Mouse (Mus musculus) forebrain, embryonic 12.5 days (tissue): Measurements from ENCODE around the gene Plpp3. TPM values are rescaled to one million over a fixed set of nuclear protein-coding genes. Genes with fewer than 3 reads are reported as not detected.

ENCODE experiments used
- ATAC-seq: fragments of 200-750 bp; cut with Nextera tagmentation; 2 replicates; pipeline ENCODE4 v1.8.0; 2017; ENCODE audit warnings: moderate TSS enrichment; ENCODE audit not compliant: low FRiP score
- H3K27ac ChIP-seq: fragments of 300-500 bp; sonication (generic); 2 replicates; pipeline ENCODE4 v1.5.1; 2016; ENCODE audit warnings: mild to moderate bottlenecking
- H3K27me3 ChIP-seq: fragments of 300-500 bp; sonication (generic); 2 replicates; pipeline ENCODE4 v1.6.1; 2016; ENCODE audit warnings: mild to moderate bottlenecking
- H3K36me3 ChIP-seq: fragments of 300-500 bp; sonication (generic); replicated peaks from 2 replicates; pipeline ENCODE4 v1.6.1; 2016; ENCODE audit warnings: mild to moderate bottlenecking
- H3K4me1 ChIP-seq: fragments of 300-500 bp; sonication (generic); 2 replicates; pipeline ENCODE4 v1.6.1; 2016
- H3K4me2 ChIP-seq: fragments of 300-500 bp; sonication (generic); 2 replicates; pipeline ENCODE4 v1.6.1; 2016; ENCODE audit warnings: mild to moderate bottlenecking, moderate library complexity
- H3K4me3 ChIP-seq: fragments of 300-500 bp; sonication (generic); replicated peaks from 2 replicates; pipeline ENCODE4 v1.5.1; 2016; ENCODE audit warnings: mild to moderate bottlenecking
- H3K9ac ChIP-seq: fragments of 300-500 bp; sonication (generic); 2 replicates; pipeline ENCODE4 v1.6.1; 2016; ENCODE audit warnings: mild to moderate bottlenecking
- H3K9me3 ChIP-seq: fragments of 300-500 bp; sonication (generic); 2 replicates; pipeline ENCODE4 v1.6.1; 2016
- WGBS: fragments of 180-500 bp; shearing (Covaris S2); methylation state at CpG from one replicate; pipeline ENCODE4 v1.1.7; 2016; 5-methylcytosine and 5-hydroxymethylcytosine counted together
- polyA plus RNA-seq: library from polyadenylated mRNA; unstranded; fragments of >200 nt; fragmentation: Nextera tagmentation; extraction: Ambion mirVana; gene quantifications from 2 replicates; pipeline ENCODE4 v1.2.1, GENCODE M21; 2016

Gene Plpp3
- polyA plus RNA-seq, 1 experiment from 2014 or later: 84.9 TPM

DNA sequence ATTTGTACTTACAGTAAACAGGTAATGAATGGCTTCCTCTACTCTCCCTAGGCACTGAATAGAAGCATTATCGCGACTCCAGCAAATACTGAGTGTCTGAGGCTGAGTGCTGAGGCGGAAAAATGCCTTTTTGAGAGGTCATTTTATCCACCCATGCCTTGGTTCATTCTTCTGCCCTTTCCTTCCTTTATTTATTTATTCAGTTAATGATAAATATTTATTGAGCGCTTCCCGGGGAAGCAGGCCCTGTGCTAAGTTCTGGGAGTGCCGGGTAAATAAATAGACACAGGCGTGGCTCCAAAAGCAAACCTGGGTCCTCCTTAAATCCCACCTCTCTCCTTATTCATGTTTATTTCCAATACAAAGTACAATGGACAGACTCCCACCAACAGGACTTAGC is 27.9 kb upstream of the Plpp3 start:
- Histone ChIP-seq H3K9me3 (no peaks in the 10 kb centered on the region), H3K36me3 (no peaks in the 10 kb centered on the region), H3K4me2 (no peak overlapping the region), H3K27ac (no peak overlapping the region), H3K4me1 (no peaks in the 10 kb centered on the region), H3K4me3 (no peak overlapping the region), H3K9ac (no peak overlapping the region), H3K27me3 (no peaks in the 10 kb centered on the region)
- 74% methylated on average over 7 of the region's 7 CpGs for WGBS
- ATAC-seq: no peak

DNA sequence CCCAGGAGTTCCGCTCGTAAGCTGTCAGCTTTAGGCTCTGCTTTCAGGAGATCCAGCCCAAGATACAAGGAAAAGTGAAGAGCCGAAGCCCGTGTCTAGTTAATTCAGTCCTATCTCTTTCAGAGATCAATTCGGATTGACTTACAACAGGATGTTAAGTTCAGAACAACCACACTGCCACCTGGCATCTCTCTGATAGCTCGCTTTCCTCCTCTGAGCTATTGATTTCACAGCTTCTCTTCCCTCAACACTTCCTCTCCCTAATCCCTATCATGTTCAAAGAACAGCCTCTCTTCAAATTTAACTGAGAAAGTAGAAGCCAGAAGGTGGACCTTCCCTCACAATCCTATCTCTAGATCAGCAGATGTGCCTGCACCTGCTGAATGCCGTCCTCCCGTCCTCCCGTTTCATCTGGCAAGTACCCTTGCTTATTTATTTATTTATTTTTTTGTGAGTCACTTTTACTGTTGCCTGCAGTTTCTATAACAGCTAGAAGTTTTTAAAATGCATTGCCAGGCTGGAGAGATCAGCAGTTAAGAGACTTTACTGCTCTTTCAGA is 25.3 kb upstream of the Plpp3 start:
- Histone ChIP-seq H3K9ac (no peak overlapping the region), H3K4me3 (no peak overlapping the region), H3K9me3 (no peaks in the 10 kb centered on the region), H3K4me1 (no peaks in the 10 kb centered on the region), H3K36me3 (no peaks in the 10 kb centered on the region), H3K27me3 (no peaks in the 10 kb centered on the region), H3K4me2 (no peak overlapping the region), H3K27ac (no peak overlapping the region)
- 84% methylated on average over 9 of the region's 9 CpGs for WGBS
- ATAC-seq: no peak

DNA sequence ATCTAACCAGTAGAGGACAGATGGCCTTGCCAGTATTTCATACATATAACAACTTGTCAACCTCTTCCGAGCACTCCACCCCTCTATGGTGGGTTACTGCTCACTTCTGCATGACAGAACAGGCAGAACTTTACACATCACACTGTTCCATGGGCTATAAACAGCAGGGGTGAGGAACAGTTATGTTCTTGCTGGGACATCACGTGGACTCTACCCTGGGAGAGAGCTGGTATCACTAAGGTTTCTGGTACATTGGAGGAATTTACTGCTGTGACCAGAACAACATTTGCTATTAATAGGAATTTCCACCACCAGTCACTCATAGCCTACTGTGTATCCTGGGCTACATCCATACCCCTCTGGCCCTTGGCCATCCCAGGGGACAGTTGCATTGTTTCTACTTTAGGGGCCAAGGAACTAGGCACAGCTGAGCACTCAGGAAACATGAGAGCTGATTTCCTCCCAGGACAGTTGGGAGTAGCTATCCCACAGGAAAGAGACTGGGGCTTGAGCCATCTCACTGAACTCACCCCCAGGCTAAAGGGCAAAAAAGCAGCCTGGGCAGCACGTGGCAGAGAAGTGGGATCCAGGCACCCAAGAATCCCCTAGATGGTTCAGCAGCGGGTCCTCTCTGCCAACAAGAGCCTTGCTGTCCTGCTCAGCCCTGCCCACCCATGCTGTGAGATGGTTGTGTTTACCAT is 23.6 kb upstream of the Plpp3 start:
- no peak overlapping the region for H3K27ac ChIP-seq

DNA sequence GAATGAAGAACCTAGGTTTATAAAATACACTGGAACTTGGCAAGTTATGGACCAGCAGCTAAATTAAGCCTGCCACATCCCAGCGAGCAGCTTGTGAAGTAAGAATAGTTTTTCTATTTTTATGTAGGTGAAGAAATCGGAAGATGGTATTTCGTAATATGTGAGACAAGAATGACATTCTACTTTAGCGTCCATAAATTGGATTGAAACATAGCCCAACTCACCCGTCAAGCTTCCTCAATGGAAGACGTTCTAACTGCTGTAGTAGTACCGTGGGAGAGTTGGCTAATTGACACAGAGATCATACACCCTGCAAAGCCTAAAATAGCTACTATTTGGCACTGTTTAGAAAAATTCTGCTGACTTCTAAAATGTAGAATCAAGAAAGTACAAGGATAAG is 7.7 kb upstream of the Plpp3 start:
- ATAC-seq: no peak
- Histone ChIP-seq H3K36me3 (no peaks in the 10 kb centered on the region), H3K9ac (no peak overlapping the region), H3K4me2 (no peak overlapping the region), H3K27me3 (no peaks in the 10 kb centered on the region), H3K4me3 (no peak overlapping the region), H3K9me3 (no peaks in the 10 kb centered on the region), H3K27ac (no peak overlapping the region), H3K4me1 (peaks cover 2% of the 10 kb centered on the region; the same call in 1 of the 2 replicates)
- 89% methylated on average over 7 of the region's 7 CpGs for WGBS

More for the DNA sequence above, 23.6 kb upstream of the Plpp3 start:
- ATAC-seq: no peak
- Histone ChIP-seq H3K27me3 (no peaks in the 10 kb centered on the region), H3K9ac (no peak overlapping the region), H3K4me3 (no peak overlapping the region), H3K4me1 (no peaks in the 10 kb centered on the region), H3K36me3 (no peaks in the 10 kb centered on the region), H3K4me2 (no peak overlapping the region), H3K9me3 (no peaks in the 10 kb centered on the region)
- WGBS: 85% methylated on average over 4 of the region's 4 CpGs

DNA sequence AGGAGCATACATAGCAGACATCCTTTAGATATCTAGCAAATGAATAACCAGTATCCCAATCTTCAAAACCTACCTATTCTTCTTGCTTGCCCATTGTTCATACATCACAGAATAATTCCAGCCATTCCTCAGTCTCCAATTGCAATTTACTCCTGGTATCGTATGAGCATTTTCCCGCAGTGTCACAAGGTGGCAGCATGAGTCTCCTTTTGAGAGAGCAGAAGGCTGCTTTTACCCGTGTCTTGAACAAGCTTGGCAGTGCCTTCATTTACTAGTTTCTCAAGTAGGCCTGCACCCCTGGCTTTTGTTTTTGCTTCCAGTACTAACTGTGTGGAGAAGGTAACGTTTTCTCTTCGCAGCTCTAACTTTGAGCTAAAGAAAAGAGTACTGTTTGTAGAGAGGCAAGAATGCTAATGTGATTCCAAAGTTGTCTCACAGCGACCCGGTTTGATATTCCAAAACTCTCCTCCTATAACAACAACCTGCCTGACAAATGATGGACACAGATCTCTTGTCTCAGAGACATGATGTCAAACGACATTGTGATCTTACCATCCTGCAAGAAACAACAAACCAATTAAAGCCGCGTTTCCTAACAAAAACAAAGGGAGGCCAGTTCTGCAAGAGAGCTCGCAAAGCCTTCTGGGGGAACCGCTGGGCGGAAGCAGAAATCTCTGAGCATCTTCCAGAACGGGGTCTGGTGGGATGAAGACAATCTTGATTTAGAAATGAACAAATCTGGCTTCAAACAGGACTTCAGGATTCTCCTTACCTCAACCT is 5.0 kb upstream of the Plpp3 start:
- Histone ChIP-seq H3K27me3 (no peaks in the 10 kb centered on the region), H3K9ac (no peak overlapping the region), H3K9me3 (no peaks in the 10 kb centered on the region), H3K4me3 (no peak overlapping the region), H3K36me3 (no peaks in the 10 kb centered on the region), H3K4me1 (peaks cover 2% of the 10 kb centered on the region; the same call in 1 of the 2 replicates), H3K27ac (no peak overlapping the region), H3K4me2 (no peak overlapping the region)
- peak; percentile 57; the same call in 1 of the 2 replicates for ATAC-seq
- WGBS: 42% methylated on average over 14 of the region's 14 CpGs

DNA sequence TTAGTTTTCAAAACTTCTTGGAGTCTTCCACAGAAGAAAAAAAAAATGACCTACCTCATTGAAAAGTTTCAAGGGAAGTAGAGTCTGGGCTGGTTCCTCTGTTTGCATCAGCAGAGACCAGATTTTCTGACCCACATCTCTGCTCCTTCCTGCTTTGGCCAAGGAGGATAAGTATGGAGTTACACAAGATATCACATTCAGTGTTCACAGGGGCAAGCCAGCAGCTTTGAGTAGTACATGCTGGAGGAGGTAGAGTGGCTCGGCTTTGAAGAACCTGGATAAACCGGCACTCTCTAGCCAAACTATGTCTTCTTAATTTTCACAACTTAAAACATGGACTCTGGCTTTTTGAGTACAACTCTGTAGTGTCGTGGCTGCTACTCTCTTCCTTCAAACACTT is 3.9 kb upstream of the Plpp3 start:
- 85% methylated on average over 3 of the region's 3 CpGs for WGBS
- ATAC-seq: no peak
- H3K4me1 ChIP-seq: peaks cover 2% of the 10 kb centered on the region; the same call in 1 of the 2 replicates

DNA sequence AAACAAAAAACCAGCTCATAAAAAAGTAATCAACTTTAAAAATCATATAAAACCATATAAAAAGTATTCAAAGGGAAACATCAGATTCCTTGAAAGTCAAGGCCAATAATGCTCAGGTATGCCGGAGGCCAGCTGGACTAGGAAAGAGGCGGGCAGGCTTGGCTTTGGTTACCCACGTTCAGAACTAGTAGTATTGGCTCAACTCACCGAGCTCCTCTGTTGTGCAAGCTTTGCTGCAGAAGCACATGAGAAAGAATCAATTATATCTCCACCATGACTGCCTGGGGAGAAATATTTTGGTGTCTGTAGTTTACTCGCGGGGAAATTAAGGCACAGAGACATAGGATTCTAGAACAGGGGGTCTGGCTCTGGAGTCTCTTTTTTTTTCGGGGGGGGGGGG is 866 bp upstream of the Plpp3 start:
- Histone ChIP-seq H3K4me3 (no peak overlapping the region), H3K4me2 (peak overlapping the region; percentile 66; the same call in 1 of the 2 replicates), H3K4me1 (peaks cover 28% of the 10 kb centered on the region), H3K9ac (no peak overlapping the region), H3K36me3 (peaks cover 7% of the 10 kb centered on the region; the same call in 1 of the 2 replicates), H3K9me3 (no peaks in the 10 kb centered on the region), H3K27me3 (no peaks in the 10 kb centered on the region), H3K27ac (peak overlapping the region; percentile 98; the same call in 1 of the 2 replicates)
- WGBS: 83% methylated on average over 7 of the region's 7 CpGs
- no peak for ATAC-seq

More for the DNA sequence above, 3.9 kb upstream of the Plpp3 start:
- Histone ChIP-seq H3K9me3 (no peaks in the 10 kb centered on the region), H3K27ac (no peak overlapping the region), H3K9ac (no peak overlapping the region), H3K36me3 (no peaks in the 10 kb centered on the region), H3K4me3 (no peak overlapping the region), H3K4me2 (no peak overlapping the region), H3K27me3 (no peaks in the 10 kb centered on the region)

DNA sequence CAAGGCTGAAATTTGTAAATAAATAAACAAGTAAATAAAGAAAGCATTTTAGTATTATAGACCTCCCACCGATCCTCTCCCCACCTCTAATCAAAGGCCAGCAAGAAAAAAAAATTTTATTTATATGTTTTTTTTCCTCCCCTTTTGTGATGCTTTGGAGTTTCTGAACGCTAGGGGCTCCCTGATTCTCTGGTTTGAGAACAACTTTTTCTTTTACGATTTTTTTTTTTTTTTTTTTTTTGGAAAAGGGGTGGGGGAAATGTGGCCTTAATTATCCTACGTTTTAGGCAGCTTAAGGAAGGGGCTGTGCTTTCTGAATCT is 232 bp upstream of the Plpp3 start:
- no peaks in the 10 kb centered on the region for H3K9me3 ChIP-seq
- 0% methylated on average over 4 of the region's 4 CpGs for WGBS
- peak overlapping the region; percentile 66 for H3K4me2 ChIP-seq
- H3K36me3 ChIP-seq: peaks cover 13% of the 10 kb centered on the region
- H3K4me3 ChIP-seq: peak overlapping the region; percentile 96
- H3K27me3 ChIP-seq: no peaks in the 10 kb centered on the region
- peak; percentile 9; the same call in 1 of the 2 replicates for ATAC-seq
- H3K27ac ChIP-seq: peak overlapping the region; percentile 98
- H3K9ac ChIP-seq: no peak overlapping the region
- H3K4me1 ChIP-seq: peaks cover 33% of the 10 kb centered on the region

DNA sequence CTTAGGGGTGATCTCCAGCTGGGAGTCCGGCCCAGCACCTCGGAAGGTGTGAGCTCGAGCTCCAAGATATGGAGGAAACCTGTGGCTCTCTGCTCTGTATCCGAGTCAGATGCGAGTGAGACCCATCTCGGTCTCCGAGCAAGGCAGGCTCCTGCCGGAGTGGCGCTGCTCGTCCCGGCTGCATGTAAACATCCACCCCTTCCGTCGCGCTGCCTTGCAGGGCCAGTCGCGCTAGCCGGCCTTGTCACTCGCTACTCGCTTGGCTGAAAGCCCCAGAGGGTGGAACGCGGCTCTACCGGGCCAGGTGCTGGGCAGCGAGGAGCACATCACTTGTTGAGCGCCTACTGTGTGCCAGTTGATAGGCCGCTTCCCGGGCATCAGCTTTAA is 1.0 kb downstream of the Plpp3 start:
- H3K36me3 ChIP-seq: peaks cover 16% of the 10 kb centered on the region
- peak overlapping the region; percentile 99 for H3K9ac ChIP-seq
- peak; percentile 72 for ATAC-seq
- H3K9me3 ChIP-seq: no peaks in the 10 kb centered on the region
- H3K27ac ChIP-seq: peak overlapping the region; percentile 98
- WGBS: under 1% methylated on average over 26 of the region's 26 CpGs
- no peaks in the 10 kb centered on the region for H3K27me3 ChIP-seq
- H3K4me3 ChIP-seq: peak overlapping the region; percentile 96
- H3K4me1 ChIP-seq: peaks cover 43% of the 10 kb centered on the region
- peak overlapping the region; percentile 66 for H3K4me2 ChIP-seq

DNA sequence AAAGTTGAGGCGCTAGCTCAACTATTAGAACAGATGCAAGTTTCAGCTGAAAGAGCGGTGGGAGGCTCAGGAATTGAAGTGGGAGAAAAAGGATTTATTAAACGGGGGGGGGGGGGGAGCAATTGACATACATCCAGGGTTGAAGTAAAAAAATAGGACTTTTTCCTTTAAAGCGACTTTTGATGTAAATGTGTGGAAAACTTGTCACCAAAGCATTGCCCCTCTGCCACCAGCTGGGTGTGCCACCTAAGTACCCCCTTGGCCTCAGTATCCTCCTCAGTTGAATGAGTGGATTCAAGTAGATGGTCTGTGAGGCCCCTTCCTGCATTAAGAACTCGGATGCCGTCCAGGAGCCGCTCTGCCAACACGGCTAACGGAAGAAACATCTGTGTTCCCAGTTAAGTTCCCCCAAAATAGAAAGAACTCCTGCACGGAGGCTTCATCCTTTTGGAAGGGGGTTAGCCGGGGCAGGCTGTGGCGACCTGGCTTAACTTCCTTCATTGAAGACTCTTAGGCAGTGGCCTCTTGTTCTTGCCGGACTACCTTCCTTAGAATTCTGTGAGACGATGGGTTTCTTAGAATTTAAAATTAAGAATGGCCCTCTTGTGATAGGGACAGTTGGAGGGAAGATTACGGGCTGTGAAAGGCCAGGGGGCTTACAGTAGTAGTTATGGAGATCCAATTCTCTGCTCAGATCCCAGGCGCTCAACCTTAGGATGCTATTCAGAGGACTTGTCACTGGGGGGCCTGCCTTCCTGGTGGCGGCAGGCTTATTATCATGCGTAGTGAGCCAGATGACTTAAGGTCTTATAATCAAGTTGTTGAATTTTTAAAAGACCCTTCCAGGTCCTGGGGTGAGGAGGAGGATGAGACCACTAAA is 1.7 kb downstream of the Plpp3 start:
- Histone ChIP-seq H3K4me1 (peaks cover 47% of the 10 kb centered on the region), H3K9ac (peak overlapping the region; percentile 99), H3K4me2 (peak overlapping the region; percentile 66), H3K27me3 (no peaks in the 10 kb centered on the region), H3K36me3 (peaks cover 16% of the 10 kb centered on the region), H3K27ac (peak overlapping the region; percentile 98), H3K4me3 (peak overlapping the region; percentile 96), H3K9me3 (no peaks in the 10 kb centered on the region)
- no peak for ATAC-seq
- under 1% methylated on average over 18 of the region's 18 CpGs for WGBS

DNA sequence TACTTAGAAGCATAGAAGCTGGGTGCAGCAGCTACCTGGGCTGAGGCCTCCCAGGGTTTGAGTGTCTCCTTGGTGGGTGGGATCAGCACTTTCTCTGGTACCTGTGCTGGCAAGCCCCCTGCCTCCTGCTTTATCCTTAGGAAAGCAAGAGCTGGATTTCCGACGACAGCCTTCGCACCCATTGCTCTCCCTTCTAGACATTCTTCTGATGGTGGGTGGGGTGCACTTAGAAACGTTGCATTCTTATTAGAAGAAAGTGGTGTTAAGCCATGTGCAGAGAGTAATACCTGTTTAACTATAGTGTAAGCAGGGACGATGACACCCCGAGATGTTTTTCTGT is 2.4 kb downstream of the Plpp3 start:
- Histone ChIP-seq H3K4me3 (peak overlapping the region; percentile 96), H3K9ac (peak overlapping the region; percentile 99), H3K9me3 (no peaks in the 10 kb centered on the region), H3K27me3 (no peaks in the 10 kb centered on the region), H3K4me2 (peak overlapping the region; percentile 66), H3K4me1 (peaks cover 48% of the 10 kb centered on the region), H3K36me3 (peaks cover 16% of the 10 kb centered on the region), H3K27ac (peak overlapping the region; percentile 98; the same call in 1 of the 2 replicates)
- no peak for ATAC-seq
- WGBS: 12% methylated on average over 6 of the region's 6 CpGs

DNA sequence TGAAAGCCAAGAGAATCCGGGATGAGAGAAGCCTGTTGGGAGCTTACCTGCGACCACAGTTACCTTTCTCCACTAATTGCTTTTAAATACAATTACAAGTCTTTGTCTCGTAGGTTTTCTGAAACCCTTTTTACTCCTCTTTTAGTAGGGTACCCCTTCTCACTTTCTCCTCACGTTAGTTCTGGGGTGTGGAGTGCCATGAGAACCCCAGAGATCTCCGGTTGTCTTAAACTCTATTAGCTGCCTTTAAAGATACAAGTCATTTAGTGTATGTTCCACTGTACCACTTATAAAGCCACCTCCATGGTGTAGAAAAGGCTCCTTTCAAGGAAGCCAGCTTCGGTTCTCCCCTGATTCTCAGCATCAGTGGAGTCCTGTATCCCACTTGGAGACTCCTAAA is 3.3 kb downstream of the Plpp3 start:
- peaks cover 19% of the 10 kb centered on the region for H3K36me3 ChIP-seq
- H3K4me3 ChIP-seq: peak overlapping the region; percentile 96
- peak overlapping the region; percentile 66 for H3K4me2 ChIP-seq
- no peaks in the 10 kb centered on the region for H3K27me3 ChIP-seq
- no peak overlapping the region for H3K27ac ChIP-seq
- H3K9ac ChIP-seq: peak overlapping the region; percentile 48
- ATAC-seq: no peak
- 53% methylated on average over 6 of the region's 6 CpGs for WGBS
- peaks cover 58% of the 10 kb centered on the region for H3K4me1 ChIP-seq
- no peaks in the 10 kb centered on the region for H3K9me3 ChIP-seq
